Mouse (Mus musculus): Measurements from ENCODE around the gene Inf2. TPM values are rescaled to one million over a fixed set of nuclear protein-coding genes. Genes with fewer than 3 reads are reported as not detected.

Inf2 gene
- total and polyA plus RNA-seq, 2 experiments from 2014 or later, result 2.7 to 17.1 TPM

- 73% methylated on average over 6 of the region's 6 CpGs for WGBS
- H3K4me2 ChIP-seq (ENCODE audit: low read depth, low read length), result no peak overlapping the region
These were observed 28.9 kb upstream of the Inf2 start for GRCm38 (mm10) chr12:112559671-112560070.

GRCm38 (mm10) chr12:112560176-112560797 is 28.3 kb upstream of the Inf2 start:
- Histone ChIP-seq H3K27ac (ENCODE audit: low read depth) (no peak overlapping the region), H3K27me3 (ENCODE audit: control insufficient read depth, insufficient read depth, low read length) (no peaks in the 10 kb centered on the region), H3K4me1 (ENCODE audit: control insufficient read depth, insufficient read depth) (0 out of 2 replicates have a peak, but pooled peaks cover 5% of the 10 kb centered on the region), H3K36me3 (replicated peaks; ENCODE audit: control insufficient read depth, insufficient read depth, low read length) (no peaks in the 10 kb centered on the region), H3K4me2 (ENCODE audit: low read depth, low read length) (no peak overlapping the region), H3K9me3 (replicated peaks; ENCODE audit: control insufficient read depth, low read length) (no peaks in the 10 kb centered on the region), H3K4me3 (ENCODE audit: low read depth, low read length) (no peak overlapping the region), H3K9ac (replicated peaks; ENCODE audit: low read depth, low read length) (no peak overlapping the region)
- peak; percentile 72 for ATAC-seq (ENCODE audit: insufficient read depth, low read depth)
- 9% methylated on average over 5 of the region's 5 CpGs for WGBS
- no peak for TF ChIP-seq EP300 (IDR thresholded peaks at IDR 0.05; ENCODE audit: low read depth)
- peak; percentile 60 for TF ChIP-seq CTCF (IDR thresholded peaks at IDR 0.05; ENCODE audit: low read depth)
- peak; percentile 39 for DNase-seq (ENCODE audit: low spot score)

More at GRCm38 (mm10) chr12:112559671-112560070, 28.9 kb upstream of the Inf2 start:
- H3K27me3 ChIP-seq (ENCODE audit: control insufficient read depth, insufficient read depth, low read length), result no peaks in the 10 kb centered on the region
- ATAC-seq (ENCODE audit: insufficient read depth, low read depth) (no peak), DNase-seq (ENCODE audit: low spot score) (no peak)
- no peaks in the 10 kb centered on the region for H3K9me3 ChIP-seq (replicated peaks; ENCODE audit: control insufficient read depth, low read length)
- H3K27ac ChIP-seq (ENCODE audit: low read depth), result no peak overlapping the region
- TF ChIP-seq EP300 (IDR thresholded peaks at IDR 0.05; ENCODE audit: low read depth), result no peak
- TF ChIP-seq CTCF (IDR thresholded peaks at IDR 0.05; ENCODE audit: low read depth), result no peak
- H3K4me1 ChIP-seq (ENCODE audit: control insufficient read depth, insufficient read depth), result 0 out of 2 replicates have a peak, but pooled peaks cover 5% of the 10 kb centered on the region
- H3K9ac ChIP-seq (replicated peaks; ENCODE audit: low read depth, low read length), result no peak overlapping the region
- no peak overlapping the region for H3K4me3 ChIP-seq (ENCODE audit: low read depth, low read length)
- no peaks in the 10 kb centered on the region for H3K36me3 ChIP-seq (replicated peaks; ENCODE audit: control insufficient read depth, insufficient read depth, low read length)

DNA sequence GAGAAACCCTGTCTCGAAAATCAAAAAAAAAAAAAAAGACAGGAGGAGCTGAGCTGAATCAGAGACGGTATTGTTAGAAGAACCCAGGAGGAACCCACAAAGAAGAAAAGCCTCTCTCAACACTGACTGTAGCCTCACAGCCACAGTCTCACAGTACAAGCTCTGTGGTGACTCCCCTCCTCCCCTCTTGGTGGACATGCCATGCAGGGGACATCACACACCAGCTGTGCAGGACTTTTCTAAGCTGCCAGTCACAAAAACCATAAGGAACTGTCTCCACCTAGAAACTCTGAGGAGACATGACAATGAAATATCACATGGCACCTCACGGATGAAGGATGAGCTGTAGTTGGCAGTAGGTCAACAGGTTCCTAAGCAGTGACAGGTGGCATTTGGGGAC is 27.4 kb upstream of the Inf2 start:
- H3K9me3 ChIP-seq (replicated peaks; ENCODE audit: control insufficient read depth, low read length), result no peaks in the 10 kb centered on the region
- no peaks in the 10 kb centered on the region for H3K36me3 ChIP-seq (replicated peaks; ENCODE audit: control insufficient read depth, insufficient read depth, low read length)
- no peaks in the 10 kb centered on the region for H3K27me3 ChIP-seq (ENCODE audit: control insufficient read depth, insufficient read depth, low read length)
- TF ChIP-seq EP300 (IDR thresholded peaks at IDR 0.05; ENCODE audit: low read depth) (no peak), CTCF (IDR thresholded peaks at IDR 0.05; ENCODE audit: low read depth) (no peak)
- H3K4me1 ChIP-seq (ENCODE audit: control insufficient read depth, insufficient read depth), result 0 out of 2 replicates have a peak, but pooled peaks cover 5% of the 10 kb centered on the region
- no peak overlapping the region for H3K4me2 ChIP-seq (ENCODE audit: low read depth, low read length)
- H3K4me3 ChIP-seq (ENCODE audit: low read depth, low read length), result no peak overlapping the region
- no peak overlapping the region for H3K9ac ChIP-seq (replicated peaks; ENCODE audit: low read depth, low read length)
- no peak for ATAC-seq (ENCODE audit: insufficient read depth, low read depth)
- DNase-seq (ENCODE audit: low spot score), result no peak
- 67% methylated on average over 3 of the region's 3 CpGs for WGBS
- H3K27ac ChIP-seq (ENCODE audit: low read depth), result no peak overlapping the region

- ATAC-seq (ENCODE audit: insufficient read depth, low read depth), result no peak
- no peak overlapping the region for H3K9ac ChIP-seq (replicated peaks; ENCODE audit: low read depth, low read length)
- no peaks in the 10 kb centered on the region for H3K36me3 ChIP-seq (replicated peaks; ENCODE audit: control insufficient read depth, insufficient read depth, low read length)
- H3K4me3 ChIP-seq (ENCODE audit: low read depth, low read length), result no peak overlapping the region
- DNase-seq (ENCODE audit: low spot score), result no peak
- WGBS, result 77% methylated on average over 5 of the region's 5 CpGs
- H3K4me2 ChIP-seq (ENCODE audit: low read depth, low read length), result no peak overlapping the region
- H3K4me1 ChIP-seq (ENCODE audit: control insufficient read depth, insufficient read depth), result 0 out of 2 replicates have a peak, but pooled peaks cover 5% of the 10 kb centered on the region
- TF ChIP-seq CTCF (IDR thresholded peaks at IDR 0.05; ENCODE audit: low read depth) (no peak), EP300 (IDR thresholded peaks at IDR 0.05; ENCODE audit: low read depth) (no peak)
- no peak overlapping the region for H3K27ac ChIP-seq (ENCODE audit: low read depth)
- H3K9me3 ChIP-seq (replicated peaks; ENCODE audit: control insufficient read depth, low read length), result no peaks in the 10 kb centered on the region
- H3K27me3 ChIP-seq (ENCODE audit: control insufficient read depth, insufficient read depth, low read length), result no peaks in the 10 kb centered on the region
These were observed 26.1 kb upstream of the Inf2 start for GRCm38 (mm10) chr12:112562462-112562861.

DNA sequence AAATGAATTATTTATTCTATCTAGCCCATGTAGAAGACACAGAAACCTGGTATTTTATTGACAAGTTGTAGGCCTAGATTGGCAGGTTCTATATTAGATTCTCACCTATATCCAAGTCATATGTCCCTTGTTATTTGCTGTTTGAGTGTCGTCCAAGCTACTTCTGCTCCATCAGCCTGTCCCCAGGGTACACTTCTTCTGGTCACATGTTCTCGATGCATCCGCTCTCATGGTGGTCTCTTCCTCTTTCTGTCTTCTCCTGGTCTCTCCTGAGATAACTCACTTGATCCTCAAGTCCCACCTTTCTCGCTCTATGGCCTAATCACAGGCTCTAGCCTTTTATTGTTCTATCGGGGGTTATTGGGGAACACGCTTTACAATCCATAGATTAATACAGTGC is 25.6 kb upstream of the Inf2 start:
- Histone ChIP-seq H3K36me3 (replicated peaks; ENCODE audit: control insufficient read depth, insufficient read depth, low read length) (no peaks in the 10 kb centered on the region), H3K4me3 (ENCODE audit: low read depth, low read length) (no peak overlapping the region), H3K27me3 (ENCODE audit: control insufficient read depth, insufficient read depth, low read length) (no peaks in the 10 kb centered on the region), H3K27ac (ENCODE audit: low read depth) (no peak overlapping the region), H3K4me2 (ENCODE audit: low read depth, low read length) (no peak overlapping the region), H3K4me1 (ENCODE audit: control insufficient read depth, insufficient read depth) (0 out of 2 replicates have a peak, but pooled peaks cover 5% of the 10 kb centered on the region), H3K9ac (replicated peaks; ENCODE audit: low read depth, low read length) (no peak overlapping the region), H3K9me3 (replicated peaks; ENCODE audit: control insufficient read depth, low read length) (no peaks in the 10 kb centered on the region)
- TF ChIP-seq CTCF (IDR thresholded peaks at IDR 0.05; ENCODE audit: low read depth) (no peak), EP300 (IDR thresholded peaks at IDR 0.05; ENCODE audit: low read depth) (no peak)
- WGBS, result 83% methylated on average over 6 of the region's 6 CpGs
- ATAC-seq (ENCODE audit: insufficient read depth, low read depth) (no peak), DNase-seq (ENCODE audit: low spot score) (no peak)

DNA sequence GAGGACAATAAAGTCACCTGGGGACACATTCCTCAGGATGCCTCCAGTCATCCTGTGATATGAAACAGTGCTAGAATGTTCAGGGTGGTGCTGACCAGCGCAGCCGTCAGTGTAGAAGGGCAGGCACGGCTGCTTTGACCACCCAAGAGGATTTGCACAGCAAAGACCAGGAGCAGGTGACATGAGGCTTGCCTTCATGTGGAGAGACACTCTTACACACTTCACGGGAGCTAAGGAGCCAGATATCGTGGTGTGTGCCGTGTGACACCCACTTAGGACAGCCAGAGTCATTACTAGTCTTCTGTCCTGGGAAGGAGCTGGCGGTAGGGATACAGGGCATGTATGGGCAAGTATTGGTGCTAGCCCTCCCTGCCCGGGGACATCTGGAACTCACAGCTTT is 18.4 kb upstream of the Inf2 start:
- Histone ChIP-seq H3K27ac (ENCODE audit: low read depth) (no peak overlapping the region), H3K4me1 (ENCODE audit: control insufficient read depth, insufficient read depth) (no peaks in the 10 kb centered on the region), H3K4me2 (ENCODE audit: low read depth, low read length) (no peak overlapping the region), H3K4me3 (ENCODE audit: low read depth, low read length) (no peak overlapping the region), H3K9ac (replicated peaks; ENCODE audit: low read depth, low read length) (no peak overlapping the region), H3K9me3 (replicated peaks; ENCODE audit: control insufficient read depth, low read length) (no peaks in the 10 kb centered on the region), H3K27me3 (ENCODE audit: control insufficient read depth, insufficient read depth, low read length) (no peaks in the 10 kb centered on the region), H3K36me3 (replicated peaks; ENCODE audit: control insufficient read depth, insufficient read depth, low read length) (no peaks in the 10 kb centered on the region)
- WGBS, result 69% methylated on average over 8 of the region's 8 CpGs
- TF ChIP-seq EP300 (IDR thresholded peaks at IDR 0.05; ENCODE audit: low read depth) (no peak), CTCF (IDR thresholded peaks at IDR 0.05; ENCODE audit: low read depth) (no peak)
- DNase-seq (ENCODE audit: low spot score) (no peak), ATAC-seq (ENCODE audit: insufficient read depth, low read depth) (0 out of 2 replicates have a peak, but pooled peaks have one; percentile 17)
